Mouse (Mus musculus) liver, postnatal 0 days (tissue): ENCODE data around the gene Xylt1. TPM values are rescaled to one million over a fixed set of nuclear protein-coding genes. Genes with fewer than 3 reads are reported as not detected.

Experiments used
- ATAC-seq: fragments of 200-750 bp; cut with Nextera tagmentation; 2 replicates; pipeline ENCODE4 v1.8.0; 2017; ENCODE audit warnings: mild to moderate bottlenecking, moderate library complexity
- DNase-seq: peaks from one replicate; pipeline ENCODE4 v3.0.0-alpha.2; 2016
- H3K27ac ChIP-seq: fragments of 300-500 bp; sonication (generic); 2 replicates; pipeline ENCODE4 v1.5.1; 2014; ENCODE audit warnings: antibody characterized with exemption, moderate library complexity, mild to moderate bottlenecking, low read depth
- H3K27me3 ChIP-seq: fragments of 300-500 bp; sonication (generic); 2 replicates; pipeline ENCODE4 v1.6.1; 2014; ENCODE audit warnings: low read length, control low read depth, mixed read lengths; ENCODE audit not compliant: insufficient read depth
- H3K36me3 ChIP-seq: fragments of 300-500 bp; sonication (generic); replicated peaks from 2 replicates; pipeline ENCODE4 v1.6.1; 2014; ENCODE audit warnings: mild to moderate bottlenecking, control low read depth, low read length, moderate library complexity, mixed read lengths; ENCODE audit not compliant: insufficient read depth
- H3K4me1 ChIP-seq: fragments of 300-500 bp; sonication (generic); 2 replicates; pipeline ENCODE4 v1.6.1; 2014; ENCODE audit warnings: antibody characterized with exemption, mild to moderate bottlenecking, control low read depth; ENCODE audit not compliant: insufficient read depth
- H3K4me2 ChIP-seq: fragments of 300-500 bp; sonication (generic); 2 replicates; pipeline ENCODE4 v1.6.1; 2014; ENCODE audit warnings: low read depth, mild to moderate bottlenecking, low read length, moderate library complexity, mixed read lengths
- H3K4me3 ChIP-seq: fragments of 300-500 bp; sonication (generic); 2 replicates; pipeline ENCODE4 v1.5.1; 2014; ENCODE audit warnings: low read depth, low read length
- H3K9ac ChIP-seq: fragments of 300-500 bp; sonication (generic); replicated peaks from 2 replicates; pipeline ENCODE4 v1.6.1; 2014; ENCODE audit warnings: mild to moderate bottlenecking, moderate library complexity
- H3K9me3 ChIP-seq: fragments of 300-500 bp; sonication (generic); 2 replicates; pipeline ENCODE4 v1.6.1; 2016; ENCODE audit warnings: mild to moderate bottlenecking, control low read depth, low read length, mixed read lengths
- CTCF ChIP-seq: sonication (generic); IDR thresholded peaks from 2 replicates; pipeline ENCODE4 v1.5.1; 2016; ENCODE audit warnings: antibody characterized with exemption, low read depth
- EP300 ChIP-seq: IDR thresholded peaks from 2 replicates; pipeline ENCODE4 v1.6.1; 2016; ENCODE audit warnings: antibody characterized with exemption, low read depth, mild to moderate bottlenecking
- WGBS: fragments of 180-500 bp; shearing (Covaris S2); extraction: QIAGEN DNeasy Blood & Tissue Kit; methylation state at CpG from one replicate; pipeline ENCODE4 v1.1.7; 2014; ENCODE audit not compliant: insufficient replicate concordance; 5-methylcytosine and 5-hydroxymethylcytosine counted together
- polyA plus RNA-seq: library from polyadenylated mRNA; unstranded; fragments of >200 nt; fragmentation: Nextera tagmentation; extraction: Ambion mirVana; gene quantifications from 2 replicates; pipeline ENCODE4 v1.2.1, GENCODE M21; 2015

The Xylt1 gene
- polyA plus RNA-seq, 1 experiment from 2014 or later: 0.31 TPM

- H3K9ac ChIP-seq: no peak overlapping the region
- no peaks in the 10 kb centered on the region for H3K9me3 ChIP-seq
- no peaks in the 10 kb centered on the region for H3K36me3 ChIP-seq
- no peak for DNase-seq
- ATAC-seq: no peak
- H3K4me3 ChIP-seq: no peak overlapping the region
- H3K4me1 ChIP-seq: no peaks in the 10 kb centered on the region
- 84% methylated on average over 2 of the region's 2 CpGs for WGBS
- no peak overlapping the region for H3K27ac ChIP-seq
- TF ChIP-seq EP300 (no peak), CTCF (no peak)
- H3K4me2 ChIP-seq: no peak overlapping the region
- no peaks in the 10 kb centered on the region for H3K27me3 ChIP-seq
Observed at GRCm38 (mm10) chr7:117571131-117571530, 190.4 kb downstream of the Xylt1 start.

- H3K9me3 ChIP-seq: no peaks in the 10 kb centered on the region
- DNase-seq: no peak
- no peak for ATAC-seq
- H3K27ac ChIP-seq: no peak overlapping the region
- no peak overlapping the region for H3K9ac ChIP-seq
- 78% methylated on average over 5 of the region's 5 CpGs for WGBS
- H3K27me3 ChIP-seq: no peaks in the 10 kb centered on the region
- H3K4me1 ChIP-seq: no peaks in the 10 kb centered on the region
- no peak for TF ChIP-seq EP300
- no peak for TF ChIP-seq CTCF
- no peaks in the 10 kb centered on the region for H3K36me3 ChIP-seq
- no peak overlapping the region for H3K4me3 ChIP-seq
- no peak overlapping the region for H3K4me2 ChIP-seq
Observed at GRCm38 (mm10) chr7:117571713-117572112, 190.9 kb downstream of the Xylt1 start.

GRCm38 (mm10) chr7:117573170-117573569 lies 192.4 kb downstream of the Xylt1 start:
- Histone ChIP-seq H3K4me1 (no peaks in the 10 kb centered on the region), H3K4me3 (no peak overlapping the region), H3K9me3 (no peaks in the 10 kb centered on the region), H3K4me2 (no peak overlapping the region), H3K36me3 (no peaks in the 10 kb centered on the region), H3K27me3 (no peaks in the 10 kb centered on the region), H3K9ac (no peak overlapping the region), H3K27ac (no peak overlapping the region)
- TF ChIP-seq CTCF (no peak), EP300 (no peak)
- ATAC-seq (no peak), DNase-seq (no peak)
- 66% methylated on average over 6 of the region's 6 CpGs for WGBS

- Histone ChIP-seq H3K27ac (no peak overlapping the region), H3K4me3 (no peak overlapping the region), H3K4me1 (no peaks in the 10 kb centered on the region), H3K9me3 (no peaks in the 10 kb centered on the region), H3K9ac (no peak overlapping the region), H3K4me2 (no peak overlapping the region), H3K27me3 (no peaks in the 10 kb centered on the region), H3K36me3 (no peaks in the 10 kb centered on the region)
- ATAC-seq (no peak), DNase-seq (no peak)
- TF ChIP-seq EP300 (no peak), CTCF (no peak)
- WGBS: 57% methylated on average over 4 of the region's 4 CpGs
Observed at GRCm38 (mm10) chr7:117575417-117575816, 194.6 kb downstream of the Xylt1 start.

- WGBS: 71% methylated on average over 6 of the region's 6 CpGs
- H3K4me2 ChIP-seq: no peak overlapping the region
- H3K4me3 ChIP-seq: no peak overlapping the region
Observed at GRCm38 (mm10) chr7:117577035-117577434, 196.3 kb downstream of the Xylt1 start.

GRCm38 (mm10) chr7:117585164-117585563 lies 204.4 kb downstream of the Xylt1 start:
- ATAC-seq: no peak
- Histone ChIP-seq H3K9ac (no peak overlapping the region), H3K4me1 (no peaks in the 10 kb centered on the region), H3K27ac (no peak overlapping the region), H3K27me3 (no peaks in the 10 kb centered on the region), H3K4me3 (no peak overlapping the region), H3K36me3 (no peaks in the 10 kb centered on the region), H3K4me2 (no peak overlapping the region), H3K9me3 (no peaks in the 10 kb centered on the region)
- 46% methylated on average over 5 of the region's 5 CpGs for WGBS
- TF ChIP-seq CTCF: no peak
- no peak for TF ChIP-seq EP300
- DNase-seq: no peak

More at GRCm38 (mm10) chr7:117577035-117577434, 196.3 kb downstream of the Xylt1 start:
- Histone ChIP-seq H3K36me3 (no peaks in the 10 kb centered on the region), H3K9me3 (no peaks in the 10 kb centered on the region), H3K4me1 (no peaks in the 10 kb centered on the region), H3K27ac (peak overlapping the region; percentile 39; the same call in 1 of the 2 replicates), H3K27me3 (no peaks in the 10 kb centered on the region), H3K9ac (no peak overlapping the region)
- TF ChIP-seq EP300: no peak
- no peak for TF ChIP-seq CTCF
- DNase-seq: no peak
- ATAC-seq: no peak; the same call in 1 of the 2 replicates

GRCm38 (mm10) chr7:117586811-117587210 lies 206.0 kb downstream of the Xylt1 start:
- Histone ChIP-seq H3K4me3 (no peak overlapping the region), H3K9ac (no peak overlapping the region), H3K9me3 (no peaks in the 10 kb centered on the region), H3K27ac (no peak overlapping the region), H3K4me1 (no peaks in the 10 kb centered on the region), H3K36me3 (no peaks in the 10 kb centered on the region), H3K27me3 (no peaks in the 10 kb centered on the region), H3K4me2 (no peak overlapping the region)
- DNase-seq: no peak
- ATAC-seq: no peak
- no peak for TF ChIP-seq EP300
- TF ChIP-seq CTCF: no peak
